Mouse (Mus musculus): ENCODE results near the gene Ydjc.

GRCm38 (mm10) chr16:17151874-17152273, 7.5 kb downstream of the Ydjc start:
- TF ChIP-seq CTCF (IDR thresholded peaks at IDR 0.05; ENCODE audit: borderline replicate concordance, control insufficient read depth, extremely low read depth, insufficient read depth, low read length, poor library complexity) (no peak), POLR2A (IDR thresholded peaks at IDR 0.05; ENCODE audit: control insufficient read depth, extremely low read depth, insufficient read depth, low read length, poor library complexity) (no peak)
